Mouse (Mus musculus) midbrain, embryonic 11.5 days (tissue): ENCODE results near the gene Gm10283. TPM values are rescaled to one million over a fixed set of nuclear protein-coding genes. Genes with fewer than 3 reads are reported as not detected.

Source experiments
- ATAC-seq: fragments of 200-750 bp; cut with Nextera tagmentation; 2 replicates; pipeline ENCODE4 v1.8.0; 2017; ENCODE audit warnings: moderate TSS enrichment, moderate library complexity; ENCODE audit not compliant: low FRiP score
- DNase-seq: peaks from one replicate; pipeline ENCODE4 v3.0.0; 2015; ENCODE audit warnings: low spot score; ENCODE audit errors: missing footprints
- H3K27ac ChIP-seq: fragments of 300-500 bp; sonication (generic); 2 replicates; pipeline ENCODE4 v1.5.1; 2014; ENCODE audit warnings: low read depth, low read length
- H3K27me3 ChIP-seq: fragments of 300-500 bp; sonication (generic); 2 replicates; pipeline ENCODE4 v1.6.1; 2014; ENCODE audit warnings: mild to moderate bottlenecking, low read length, moderate library complexity, mixed read lengths; ENCODE audit not compliant: control insufficient read depth, insufficient read depth
- H3K36me3 ChIP-seq: fragments of 300-500 bp; sonication (generic); 2 replicates; pipeline ENCODE4 v1.6.1; 2014; ENCODE audit warnings: mild to moderate bottlenecking, low read length, moderate library complexity, mixed read lengths; ENCODE audit not compliant: control insufficient read depth, insufficient read depth
- H3K4me1 ChIP-seq: fragments of 300-500 bp; sonication (generic); 2 replicates; pipeline ENCODE4 v1.6.1; 2014; ENCODE audit warnings: low read length; ENCODE audit not compliant: control insufficient read depth, insufficient read depth
- H3K4me2 ChIP-seq: fragments of 300-500 bp; sonication (generic); 2 replicates; pipeline ENCODE4 v1.6.1; 2014; ENCODE audit warnings: mild to moderate bottlenecking, moderate library complexity
- H3K4me3 ChIP-seq: fragments of 300-500 bp; sonication (generic); 2 replicates; pipeline ENCODE4 v1.5.1; 2014; ENCODE audit warnings: low read depth, low read length
- H3K9ac ChIP-seq: fragments of 300-500 bp; sonication (generic); 2 replicates; pipeline ENCODE4 v1.6.1; 2014; ENCODE audit warnings: low read length
- H3K9me3 ChIP-seq: fragments of 300-500 bp; sonication (generic); 2 replicates; pipeline ENCODE4 v1.6.1; 2016; ENCODE audit warnings: low read length; ENCODE audit not compliant: control insufficient read depth
- WGBS: fragments of 180-500 bp; shearing (Covaris S2); extraction: QIAGEN DNeasy Blood & Tissue Kit; methylation state at CpG from one replicate; pipeline ENCODE4 v1.1.7; 2014; 5-methylcytosine and 5-hydroxymethylcytosine counted together
- polyA plus RNA-seq: library from polyadenylated mRNA; unstranded; fragments of >200 nt; fragmentation: Nextera tagmentation; extraction: Ambion mirVana; gene quantifications from 2 replicates; pipeline ENCODE4 v1.2.1, GENCODE M21; 2014

Gm10283 gene
- polyA plus RNA-seq, 1 experiment from 2014 or later: not detected

DNA sequence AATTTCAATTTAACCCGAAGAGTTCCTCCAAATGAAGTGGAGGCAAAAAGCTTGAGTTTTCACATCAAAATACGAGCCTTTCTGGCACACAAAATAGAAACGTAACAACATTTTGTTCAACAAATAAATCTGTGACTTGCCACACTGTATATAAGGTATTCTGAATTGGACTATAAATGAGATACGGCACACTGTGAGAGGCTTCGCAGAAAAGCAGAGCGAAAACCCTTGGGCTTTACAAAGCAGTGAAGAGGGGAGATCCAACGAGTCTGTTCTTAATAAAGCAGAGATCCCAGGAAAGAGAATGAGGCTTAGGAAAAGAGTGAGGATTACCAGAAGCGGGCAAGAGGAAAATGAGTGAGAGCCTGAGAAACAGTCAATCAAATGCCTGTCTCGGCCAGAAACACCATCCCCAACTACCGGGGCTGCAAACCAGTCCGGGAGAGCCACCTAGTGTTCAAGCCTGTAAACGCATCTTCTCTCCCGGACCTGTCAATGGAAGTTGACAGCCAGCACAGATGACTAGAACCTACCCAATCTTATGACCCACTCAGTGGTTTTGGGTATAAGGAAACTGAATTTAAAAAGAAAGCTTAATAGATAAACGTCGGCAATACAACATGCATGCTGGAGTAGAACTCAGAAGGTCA lies 36.2 kb downstream of the Gm10283 start:
- ATAC-seq (peak; percentile 90), DNase-seq (peak; percentile 96)
- 37% methylated on average over 15 of the region's 15 CpGs for WGBS
- no peaks in the 10 kb centered on the region for H3K9me3 ChIP-seq
- no peak overlapping the region for H3K9ac ChIP-seq
- no peaks in the 10 kb centered on the region for H3K27me3 ChIP-seq
- H3K4me3 ChIP-seq: no peak overlapping the region
- no peaks in the 10 kb centered on the region for H3K4me1 ChIP-seq
- H3K4me2 ChIP-seq: no peak overlapping the region
- no peak overlapping the region for H3K27ac ChIP-seq
- H3K36me3 ChIP-seq: no peaks in the 10 kb centered on the region

DNA sequence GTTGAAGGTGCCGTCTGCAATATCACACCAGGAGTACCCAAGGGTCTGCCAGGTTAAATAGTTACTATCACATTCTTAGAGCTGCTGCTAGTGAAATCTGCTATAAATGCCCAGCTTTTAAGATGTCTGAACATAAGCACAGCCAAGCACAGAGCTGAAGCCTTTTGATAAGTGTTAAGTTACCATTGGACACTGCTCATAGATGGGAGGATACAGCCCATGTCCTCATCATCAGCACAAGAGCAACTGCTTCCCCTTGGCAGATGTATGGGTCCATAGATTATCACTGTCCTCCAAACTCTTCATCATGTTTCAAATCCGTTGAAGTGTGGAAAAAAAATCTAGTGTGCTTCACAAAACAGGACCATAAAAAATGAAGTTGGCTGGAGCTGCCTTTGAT lies 53.7 kb downstream of the Gm10283 start:
- Histone ChIP-seq H3K36me3 (no peaks in the 10 kb centered on the region), H3K27ac (no peak overlapping the region), H3K27me3 (no peaks in the 10 kb centered on the region), H3K4me3 (no peak overlapping the region), H3K9ac (no peak overlapping the region), H3K4me1 (no peaks in the 10 kb centered on the region), H3K4me2 (no peak overlapping the region), H3K9me3 (no peaks in the 10 kb centered on the region)
- DNase-seq (no peak), ATAC-seq (no peak)
- WGBS: 84% methylated on average over 2 of the region's 2 CpGs

DNA sequence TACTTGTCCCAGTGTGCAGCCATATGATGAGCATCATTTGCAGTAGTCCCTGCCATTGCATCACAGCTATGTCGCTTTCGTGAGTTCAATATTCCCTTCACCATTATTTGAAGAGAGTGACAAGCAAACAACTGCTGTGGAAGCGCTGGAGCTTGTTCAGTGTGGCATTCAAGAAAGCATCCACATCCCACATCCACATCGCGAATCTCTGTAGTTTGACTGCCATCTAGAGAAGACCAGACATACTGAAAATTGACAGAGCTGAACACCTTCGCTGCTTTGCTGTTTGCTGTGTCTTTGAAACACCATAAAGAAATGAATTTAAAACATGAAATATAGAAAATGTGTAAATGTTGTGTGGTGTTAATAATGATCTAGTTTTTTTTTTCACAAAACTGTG lies 58.0 kb downstream of the Gm10283 start:
- Histone ChIP-seq H3K4me2 (no peak overlapping the region), H3K9me3 (no peaks in the 10 kb centered on the region), H3K27me3 (no peaks in the 10 kb centered on the region), H3K27ac (no peak overlapping the region), H3K4me1 (no peaks in the 10 kb centered on the region), H3K36me3 (no peaks in the 10 kb centered on the region), H3K9ac (no peak overlapping the region), H3K4me3 (no peak overlapping the region)
- ATAC-seq (no peak), DNase-seq (no peak)
- WGBS: 74% methylated on average over 6 of the region's 6 CpGs

DNA sequence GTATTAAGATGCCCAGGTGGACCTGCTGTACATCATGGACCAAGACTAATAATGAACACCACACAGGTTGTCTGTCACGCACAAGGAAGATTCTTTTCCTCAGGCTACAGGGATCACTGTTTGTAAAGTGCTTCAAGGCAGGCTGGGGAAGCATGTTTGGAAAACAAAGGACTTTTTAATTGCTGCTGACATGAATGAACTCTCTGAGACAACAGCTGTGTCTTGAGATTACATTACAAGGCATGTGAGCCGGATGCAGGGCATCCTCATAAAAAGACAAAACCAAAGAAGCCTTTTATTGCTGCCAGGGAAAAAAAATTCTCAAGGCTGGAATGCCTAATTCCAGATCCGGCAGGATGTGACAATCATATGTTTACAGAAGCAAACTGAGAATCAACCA lies 64.4 kb downstream of the Gm10283 start:
- Histone ChIP-seq H3K27ac (no peak overlapping the region), H3K36me3 (no peaks in the 10 kb centered on the region), H3K4me3 (no peak overlapping the region), H3K27me3 (no peaks in the 10 kb centered on the region), H3K9ac (no peak overlapping the region), H3K4me1 (no peaks in the 10 kb centered on the region), H3K9me3 (no peaks in the 10 kb centered on the region), H3K4me2 (no peak overlapping the region)
- ATAC-seq: no peak
- no peak for DNase-seq
- WGBS: 84% methylated on average over 3 of the region's 3 CpGs

DNA sequence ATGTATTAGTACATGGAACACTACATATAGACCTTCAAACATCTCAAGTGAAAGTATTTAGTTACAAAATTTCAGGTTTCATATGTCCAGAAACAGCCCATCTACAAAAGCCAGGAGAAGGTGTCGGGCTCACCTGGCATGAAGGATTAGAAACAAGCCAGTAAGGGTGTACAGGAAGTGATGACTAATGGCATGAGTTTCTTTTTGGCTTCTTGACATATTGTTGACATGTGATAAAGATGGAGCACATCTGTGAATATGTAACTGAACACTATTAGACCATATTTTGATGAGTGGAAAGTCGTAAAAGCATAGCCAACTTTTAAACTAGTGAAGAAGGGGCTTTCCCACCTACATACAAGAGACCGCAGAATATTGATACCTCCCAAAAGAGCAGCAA lies 66.1 kb downstream of the Gm10283 start:
- ATAC-seq (no peak), DNase-seq (no peak)

DNA sequence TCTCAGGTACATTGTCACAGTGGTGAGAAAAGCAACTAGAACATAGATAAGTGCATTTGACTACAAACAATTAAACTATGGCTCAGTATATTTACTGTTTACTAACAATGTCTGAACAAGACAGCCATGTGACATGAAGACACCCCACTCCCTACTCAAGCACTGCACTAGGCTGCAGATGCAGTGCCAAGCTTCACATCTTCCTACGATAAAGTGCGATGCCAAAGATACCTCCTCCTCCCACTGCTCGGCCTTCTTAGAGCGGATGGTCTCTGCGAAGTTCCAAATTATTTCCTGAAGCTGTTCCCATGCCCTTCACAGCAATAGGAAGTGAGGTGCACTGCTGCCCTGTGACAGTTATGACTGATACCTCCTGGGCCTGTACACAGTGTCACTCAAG lies 70.3 kb downstream of the Gm10283 start:
- Histone ChIP-seq H3K27ac (no peak overlapping the region), H3K36me3 (no peaks in the 10 kb centered on the region), H3K4me1 (no peaks in the 10 kb centered on the region), H3K27me3 (no peaks in the 10 kb centered on the region), H3K9me3 (no peaks in the 10 kb centered on the region), H3K9ac (no peak overlapping the region), H3K4me2 (no peak overlapping the region), H3K4me3 (no peak overlapping the region)
- DNase-seq (peak; percentile 77), ATAC-seq (no peak)
- 97% methylated on average over 5 of the region's 5 CpGs for WGBS

More for the DNA sequence above, 66.1 kb downstream of the Gm10283 start:
- Histone ChIP-seq H3K4me2 (no peak overlapping the region), H3K9me3 (no peaks in the 10 kb centered on the region), H3K27me3 (no peaks in the 10 kb centered on the region), H3K4me3 (no peak overlapping the region), H3K9ac (no peak overlapping the region), H3K36me3 (no peaks in the 10 kb centered on the region), H3K4me1 (no peaks in the 10 kb centered on the region), H3K27ac (no peak overlapping the region)
- 86% methylated on average over 3 of the region's 3 CpGs for WGBS

DNA sequence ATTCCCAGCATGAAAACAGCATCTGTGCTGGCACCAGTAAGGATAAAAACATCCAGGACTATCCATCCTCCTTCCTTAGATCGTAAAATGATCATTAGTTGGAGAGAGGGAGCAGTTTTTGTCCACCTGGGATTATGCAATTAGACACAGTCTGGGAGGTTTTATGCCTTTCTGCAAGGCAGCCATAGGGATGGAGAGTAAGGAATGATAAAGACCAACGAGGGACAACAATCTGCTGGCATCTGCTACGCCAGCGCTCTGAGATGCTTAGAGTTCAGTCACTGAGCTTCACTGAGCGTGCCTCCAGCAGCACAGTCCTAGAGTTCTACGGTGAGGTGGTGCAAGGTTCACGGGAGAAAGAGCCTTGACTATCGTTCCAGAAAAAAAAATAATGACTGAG lies 96.6 kb downstream of the Gm10283 start:
- Histone ChIP-seq H3K4me1 (no peaks in the 10 kb centered on the region), H3K4me2 (no peak overlapping the region), H3K27ac (no peak overlapping the region), H3K9ac (no peak overlapping the region), H3K9me3 (no peaks in the 10 kb centered on the region), H3K27me3 (no peaks in the 10 kb centered on the region), H3K4me3 (no peak overlapping the region), H3K36me3 (no peaks in the 10 kb centered on the region)
- ATAC-seq: no peak
- no peak for DNase-seq
- WGBS: 80% methylated on average over 8 of the region's 8 CpGs

DNA sequence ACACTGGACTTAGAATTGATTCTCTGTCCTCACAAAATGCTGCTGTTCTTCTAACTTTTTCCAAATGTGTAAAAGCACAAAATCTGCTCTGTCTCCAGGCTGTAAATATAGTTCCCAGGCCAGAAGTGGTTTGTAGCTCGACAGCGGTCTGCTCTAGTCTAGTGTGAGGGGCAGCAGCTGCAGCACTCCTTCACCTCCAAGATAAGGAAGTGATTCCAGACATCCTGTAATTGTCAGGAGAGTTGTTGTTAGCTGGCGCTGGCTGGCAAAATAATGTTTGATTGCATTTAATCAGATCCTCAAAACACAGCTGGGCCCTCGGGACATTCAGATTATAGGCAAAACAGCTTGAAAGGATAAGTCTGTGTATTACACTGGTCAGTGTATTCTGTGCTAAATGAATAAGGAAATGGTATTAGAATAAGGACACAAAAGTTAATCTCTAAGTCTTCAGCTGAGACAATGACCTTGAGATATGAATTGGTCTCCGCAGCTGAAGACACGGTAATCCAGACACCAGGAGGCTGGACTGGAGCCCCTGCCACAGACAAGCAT lies 97.9 kb downstream of the Gm10283 start:
- whole genome bisulfite sequencing: 65% methylated on average over 6 of the region's 6 CpGs
- Histone ChIP-seq H3K9me3 (no peaks in the 10 kb centered on the region), H3K27ac (no peak overlapping the region), H3K27me3 (no peaks in the 10 kb centered on the region), H3K4me1 (no peaks in the 10 kb centered on the region), H3K9ac (no peak overlapping the region), H3K4me2 (no peak overlapping the region), H3K36me3 (no peaks in the 10 kb centered on the region), H3K4me3 (no peak overlapping the region)
- DNase-seq: no peak
- no peak for ATAC-seq

DNA sequence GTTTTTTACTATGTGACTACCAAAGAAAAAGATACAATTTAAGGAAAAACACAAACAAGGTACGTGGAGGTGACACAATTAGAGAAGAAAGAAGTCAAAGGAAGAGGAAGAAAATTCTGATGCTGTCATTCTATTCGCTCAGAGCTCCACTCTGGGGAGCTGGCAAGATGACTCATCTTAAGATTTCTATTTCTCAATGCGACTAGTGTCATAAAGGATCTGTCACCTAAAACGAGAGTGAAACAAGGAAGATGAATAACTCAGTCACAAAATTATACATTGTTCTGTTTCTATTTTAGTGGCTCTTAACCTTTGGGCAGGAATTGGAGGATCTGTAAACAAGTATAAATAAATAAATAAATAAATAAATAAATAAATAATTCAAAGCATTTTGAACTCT lies 109.3 kb downstream of the Gm10283 start:
- H3K36me3 ChIP-seq: no peaks in the 10 kb centered on the region
- no peaks in the 10 kb centered on the region for H3K4me1 ChIP-seq
- WGBS: 92% methylated on average over 4 of the region's 4 CpGs
- H3K9ac ChIP-seq: no peak overlapping the region
- H3K27ac ChIP-seq: no peak overlapping the region
- no peaks in the 10 kb centered on the region for H3K27me3 ChIP-seq
- H3K4me2 ChIP-seq: no peak overlapping the region
- H3K9me3 ChIP-seq: no peaks in the 10 kb centered on the region
- DNase-seq: no peak
- no peak overlapping the region for H3K4me3 ChIP-seq
- ATAC-seq: no peak
